Mouse (Mus musculus): Measurements from ENCODE around the gene Gm11938. TPM values are rescaled to one million over a fixed set of nuclear protein-coding genes. Genes with fewer than 3 reads are reported as not detected.

Gene Gm11938
- not detected in 2 replicates for polyA plus RNA-seq (2012; ENCODE audit: low replicate concordance)

GRCm38 (mm10) chr11:99603208-99603607 lies at the start of gene Gm11938:
Gene Gm11938, minus strand, starts transcription at chr11:99603308.

GRCm38 (mm10) chr11:99650136-99650535 lies 47.0 kb upstream of the Gm11938 start, which contains the start of gene Gm11555:
Gene Gm11555, minus strand, starts transcription at chr11:99650236.

GRCm38 (mm10) chr11:99643635-99644139 lies 40.6 kb upstream of the Gm11938 start, which contains the start of gene Krtap4-7:
Gene Krtap4-7, minus strand, starts transcription at chr11:99644089.

GRCm38 (mm10) chr11:99634653-99635134 lies 31.6 kb upstream of the Gm11938 start, which contains the start of gene Krtap4-2:
Gene Krtap4-2, minus strand, starts transcription at chr11:99635084.

GRCm38 (mm10) chr11:99628138-99628537 lies 25.0 kb upstream of the Gm11938 start, which contains the start of gene Krtap4-1:
Gene Krtap4-1, minus strand, starts transcription at chr11:99628238.

GRCm38 (mm10) chr11:99620335-99620734 lies 17.2 kb upstream of the Gm11938 start, which contains the start of gene Gm11562:
Gene Gm11562, minus strand, starts transcription at chr11:99620435.

GRCm38 (mm10) chr11:99614796-99615363 lies 11.8 kb upstream of the Gm11938 start, which contains the start of gene Krtap2-4:
Gene Krtap2-4, minus strand, starts transcription at chr11:99614846.

GRCm38 (mm10) chr11:99610089-99610488 lies 7.0 kb upstream of the Gm11938 start, which contains the start of gene Gm11937:
Gene Gm11937, minus strand, starts transcription at chr11:99610189.

GRCm38 (mm10) chr11:99597742-99598141 lies 5.4 kb downstream of the Gm11938 start, which contains the start of gene Krtap9-3:
Gene Krtap9-3, minus strand, starts transcription at chr11:99598105.

GRCm38 (mm10) chr11:99590981-99591380 lies 12.1 kb downstream of the Gm11938 start, which contains the start of gene Krtap1-3:
Gene Krtap1-3, minus strand, starts transcription at chr11:99591339.

GRCm38 (mm10) chr11:99583245-99583704 lies 19.8 kb downstream of the Gm11938 start, which contains the start of gene Krtap1-4:
Gene Krtap1-4, minus strand, starts transcription at chr11:99583654.

GRCm38 (mm10) chr11:99580636-99581035 lies 22.5 kb downstream of the Gm11938 start, which contains the start of gene Krtap1-5:
Gene Krtap1-5, minus strand, starts transcription at chr11:99581016.

GRCm38 (mm10) chr11:99566530-99566929 lies 36.6 kb downstream of the Gm11938 start, which contains the start of gene Krtap3-1:
Gene Krtap3-1, minus strand, starts transcription at chr11:99566630.

GRCm38 (mm10) chr11:99559366-99559765 lies 43.7 kb downstream of the Gm11938 start, which contains the start of gene Gm11939:
Gene Gm11939, minus strand, starts transcription at chr11:99559466.

GRCm38 (mm10) chr11:99556753-99557152 lies 46.4 kb downstream of the Gm11938 start, which contains the start of gene Krtap3-2:
Gene Krtap3-2, minus strand, starts transcription at chr11:99556853.

Other genes starting within 250 kb of the Gm11938 start
- not detected in 2 replicates for gene Krt28, start 228.4 kb downstream of the Gm11938 start, polyA plus RNA-seq (2012; ENCODE audit: low replicate concordance)
- gene Krt10, start 213.9 kb downstream of the Gm11938 start, polyA plus RNA-seq (2012; ENCODE audit: low replicate concordance): 4.0 and 10.0 TPM in 2 replicates
- not detected in 2 replicates for gene Krt12, start 181.0 kb downstream of the Gm11938 start, polyA plus RNA-seq (2012; ENCODE audit: low replicate concordance)
- not detected in 2 replicates for gene Krt20, start 165.2 kb downstream of the Gm11938 start, polyA plus RNA-seq (2012; ENCODE audit: low replicate concordance)
- gene Krt23, start 110.2 kb downstream of the Gm11938 start, polyA plus RNA-seq (2012; ENCODE audit: low replicate concordance): not detected in 2 replicates
- not detected in 2 replicates for gene Krt39, start 82.0 kb downstream of the Gm11938 start, polyA plus RNA-seq (2012; ENCODE audit: low replicate concordance)
- not detected in 2 replicates for gene Krt40, start 60.1 kb downstream of the Gm11938 start, polyA plus RNA-seq (2012; ENCODE audit: low replicate concordance)
- gene Krtap3-3, start 52.4 kb downstream of the Gm11938 start, polyA plus RNA-seq (2012; ENCODE audit: low replicate concordance): not detected in 2 replicates
- not detected in 2 replicates for gene Krtap3-2, start 46.5 kb downstream of the Gm11938 start, polyA plus RNA-seq (2012; ENCODE audit: low replicate concordance)
- gene Gm11939, start 43.8 kb downstream of the Gm11938 start, polyA plus RNA-seq (2012; ENCODE audit: low replicate concordance): not detected in 2 replicates
- not detected in 2 replicates for gene Krtap3-1, start 36.7 kb downstream of the Gm11938 start, polyA plus RNA-seq (2012; ENCODE audit: low replicate concordance)
- not detected in 2 replicates for gene Krtap1-5, start 22.3 kb downstream of the Gm11938 start, polyA plus RNA-seq (2012; ENCODE audit: low replicate concordance)
- gene Krtap1-4, start 19.7 kb downstream of the Gm11938 start, polyA plus RNA-seq (2012; ENCODE audit: low replicate concordance): not detected in 2 replicates
- not detected in 2 replicates for gene Krtap1-3, start 12.0 kb downstream of the Gm11938 start, polyA plus RNA-seq (2012; ENCODE audit: low replicate concordance)
- not detected in 2 replicates for gene Krtap9-3, start 5.2 kb downstream of the Gm11938 start, polyA plus RNA-seq (2012; ENCODE audit: low replicate concordance)
- not detected in 2 replicates for gene Gm11937, start 6.9 kb upstream of the Gm11938 start, polyA plus RNA-seq (2012; ENCODE audit: low replicate concordance)
- not detected in 2 replicates for gene Krtap2-4, start 11.5 kb upstream of the Gm11938 start, polyA plus RNA-seq (2012; ENCODE audit: low replicate concordance)
- gene Gm11562, start 17.1 kb upstream of the Gm11938 start, polyA plus RNA-seq (2012; ENCODE audit: low replicate concordance): not detected in 2 replicates
- gene Krtap4-1, start 24.9 kb upstream of the Gm11938 start, polyA plus RNA-seq (2012; ENCODE audit: low replicate concordance): not detected in 2 replicates
- gene Krtap4-2, start 31.8 kb upstream of the Gm11938 start, polyA plus RNA-seq (2012; ENCODE audit: low replicate concordance): not detected in 2 replicates
- gene Krtap4-7, start 40.8 kb upstream of the Gm11938 start, polyA plus RNA-seq (2012; ENCODE audit: low replicate concordance): not detected in 2 replicates
- not detected in 2 replicates for gene Gm11555, start 46.9 kb upstream of the Gm11938 start, polyA plus RNA-seq (2012; ENCODE audit: low replicate concordance)
- not detected in 2 replicates for gene Gm11563, start 55.7 kb upstream of the Gm11938 start, polyA plus RNA-seq (2012; ENCODE audit: low replicate concordance)
- gene Krtap4-6, start 62.7 kb upstream of the Gm11938 start, polyA plus RNA-seq (2012; ENCODE audit: low replicate concordance): not detected in 2 replicates
- not detected in 2 replicates for gene Gm14190, start 87.4 kb upstream of the Gm11938 start, polyA plus RNA-seq (2012; ENCODE audit: low replicate concordance)
- not detected in 2 replicates for gene Gm14180, start 131.0 kb upstream of the Gm11938 start, polyA plus RNA-seq (2012; ENCODE audit: low replicate concordance)
- gene Gm11595, start 169.6 kb upstream of the Gm11938 start, polyA plus RNA-seq (2012; ENCODE audit: low replicate concordance): not detected in 2 replicates
- gene Krtap4-8, start 177.4 kb upstream of the Gm11938 start, polyA plus RNA-seq (2012; ENCODE audit: low replicate concordance): not detected in 2 replicates
- not detected in 2 replicates for gene Krtap4-9, start 181.9 kb upstream of the Gm11938 start, polyA plus RNA-seq (2012; ENCODE audit: low replicate concordance)
- not detected in 2 replicates for gene Gm11596, start 190.2 kb upstream of the Gm11938 start, polyA plus RNA-seq (2012; ENCODE audit: low replicate concordance)
- gene Gm11569, start 195.6 kb upstream of the Gm11938 start, polyA plus RNA-seq (2012; ENCODE audit: low replicate concordance): not detected in 2 replicates
- not detected in 2 replicates for gene Gm11554, start 201.1 kb upstream of the Gm11938 start, polyA plus RNA-seq (2012; ENCODE audit: low replicate concordance)
- gene Krtap4-13, start 206.6 kb upstream of the Gm11938 start, polyA plus RNA-seq (2012; ENCODE audit: low replicate concordance): not detected in 2 replicates
- not detected in 2 replicates for gene Gm11564, start 212.4 kb upstream of the Gm11938 start, polyA plus RNA-seq (2012; ENCODE audit: low replicate concordance)
- not detected in 2 replicates for gene 2300003K06Rik, start 234.8 kb upstream of the Gm11938 start, polyA plus RNA-seq (2012; ENCODE audit: low replicate concordance)
- gene Krtap4-16, start 248.3 kb upstream of the Gm11938 start, polyA plus RNA-seq (2012; ENCODE audit: low replicate concordance): not detected in 2 replicates

All from hematopoietic multipotent progenitor cell, adult 10-12 weeks (in vitro differentiated cells).